Mouse (Mus musculus): ENCODE measurements around the gene Vmn2r107.

The Vmn2r107 gene

GRCm38 (mm10) chr17:20344942-20345341 lies at the start of gene Vmn2r107:
Gene Vmn2r107, plus strand, starts transcription at chr17:20345242.
- no peak for DNase-seq

GRCm38 (mm10) chr17:20305790-20306189 lies 39.3 kb upstream of the Vmn2r107 start:
- no peak for DNase-seq

GRCm38 (mm10) chr17:20399105-20399504 lies 54.1 kb downstream of the Vmn2r107 start:
- DNase-seq: no peak

- no peak for DNase-seq
These were observed 68.8 kb downstream of the Vmn2r107 start, which contains the start of gene Vmn1r224 for GRCm38 (mm10) chr17:20413846-20414245. Gene Vmn1r224, plus strand, starts transcription at chr17:20414146.
